Mouse (Mus musculus): ENCODE measurements at regions not wholly inside any gene's neighbourhood (a gene's known extent, or its start where the extent isn't known, plus 50 kb on each side); places are given as distances from the start of the nearest gene placed in this dataset.

GRCm38 (mm10) chr2:167757157-167757780 is 67.6 kb upstream of the Tmem189 start:
- no peak for DNase-seq (ENCODE audit: low spot score)

- DNase-seq (ENCODE audit: low spot score): no peak
Observed at GRCm38 (mm10) chr2:167756721-167757120, 67.1 kb upstream of the Tmem189 start.

- DNase-seq (ENCODE audit: low spot score): no peak
Observed at GRCm38 (mm10) chr2:167754929-167755551, 65.4 kb upstream of the Tmem189 start.

GRCm38 (mm10) chr2:167753898-167754297 is 64.3 kb upstream of the Tmem189 start:
- DNase-seq (ENCODE audit: low spot score): peak; percentile 59

GRCm38 (mm10) chr2:167752805-167753556 is 63.4 kb upstream of the Tmem189 start:
- DNase-seq (ENCODE audit: low spot score): no peak

GRCm38 (mm10) chr2:167751585-167751984 is 62.0 kb upstream of the Tmem189 start:
- DNase-seq (ENCODE audit: low spot score): no peak

GRCm38 (mm10) chr2:167748297-167748696 is 58.7 kb upstream of the Tmem189 start:
- no peak for DNase-seq (ENCODE audit: low spot score)

GRCm38 (mm10) chr2:167747164-167747843 is 57.7 kb upstream of the Tmem189 start:
- DNase-seq (ENCODE audit: low spot score): no peak

- no peak for DNase-seq (ENCODE audit: low spot score)
Observed at GRCm38 (mm10) chr2:167746344-167746743, 56.7 kb upstream of the Tmem189 start.

- no peak for DNase-seq (ENCODE audit: low spot score)
Observed at GRCm38 (mm10) chr2:167745409-167745808, 55.8 kb upstream of the Tmem189 start.

GRCm38 (mm10) chr2:167744080-167744479 is 54.5 kb upstream of the Tmem189 start:
- DNase-seq (ENCODE audit: low spot score): no peak

- DNase-seq (ENCODE audit: low spot score): no peak
Observed at GRCm38 (mm10) chr2:167742479-167742878, 52.9 kb upstream of the Tmem189 start.

- DNase-seq (ENCODE audit: low spot score): no peak
Observed at GRCm38 (mm10) chr2:167740516-167741189, 51.0 kb upstream of the Tmem189 start.
